In the genomic region with DNA sequence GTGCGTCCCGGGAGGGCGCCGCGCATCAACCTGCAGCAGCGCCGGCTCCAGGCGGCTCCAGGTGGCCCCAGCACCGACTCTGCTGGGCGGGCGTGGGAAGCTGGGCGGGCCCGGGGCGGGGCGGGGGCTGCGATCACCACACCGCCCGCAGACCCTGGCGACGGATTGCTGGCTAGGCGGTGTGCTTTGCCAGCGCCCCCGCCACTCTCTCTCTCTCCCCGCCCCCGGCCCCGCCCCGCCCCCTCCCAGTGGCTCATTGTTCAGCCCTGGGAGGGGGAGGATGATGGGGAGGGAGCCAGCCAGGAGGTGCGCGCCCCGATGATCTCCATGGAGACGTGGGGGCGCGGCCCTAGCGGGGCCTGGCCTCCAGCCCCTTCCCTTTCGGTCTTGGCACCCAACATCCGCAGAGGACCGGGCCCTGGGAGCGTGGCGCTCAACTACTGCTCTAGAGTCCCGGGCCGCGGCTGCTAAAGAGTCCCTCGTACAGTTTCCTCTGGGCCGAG, we compare ENCODE assay signal across 8 mouse cellular contexts. TPM values are rescaled to one million over a fixed set of nuclear protein-coding genes. Genes with fewer than 3 reads are reported as not detected.
A peak's percentile ranks its signal among the peaks of the same experiment; 100 is the strongest.
DNase-seq lines count a peak whose midpoint lies in the region; ATAC-seq and TF ChIP-seq lines count a peak whose summit lies in the region.

No protein-coding gene starts in this region.

- no peaks in the 10 kb centered on the region for H3K9me3 ChIP-seq in intestine, embryonic 15.5 days
- H3K9me3 ChIP-seq in liver, embryonic 16.5 days (replicated peaks; ENCODE audit: control insufficient read depth, low read length): no peaks in the 10 kb centered on the region; the same call in 1 of the 2 replicates
- H3K9me3 ChIP-seq in neural tube, embryonic 12.5 days: peaks cover 17% of the 10 kb centered on the region

- peak overlapping the region; percentile 41; the same call in 1 of the 2 replicates for H3K9ac ChIP-seq in intestine, embryonic 15.5 days
- H3K9ac ChIP-seq in liver, embryonic 16.5 days (ENCODE audit: low read depth, low read length): no peak overlapping the region
- H3K9ac ChIP-seq in neural tube, embryonic 12.5 days: peak overlapping the region; percentile 70; the same call in 1 of the 2 replicates

- no peaks in the 10 kb centered on the region for H3K4me1 ChIP-seq in embryonic fibroblast, embryonic 13.5 days (ENCODE audit: control insufficient read depth, insufficient read depth, low read length)
- peaks cover 13% of the 10 kb centered on the region for H3K4me1 ChIP-seq in intestine, embryonic 15.5 days (replicated peaks)
- H3K4me1 ChIP-seq in liver, embryonic 16.5 days (ENCODE audit: control insufficient read depth, low read depth, low read length): peaks cover 10% of the 10 kb centered on the region
- H3K4me1 ChIP-seq in neural tube, embryonic 12.5 days: peaks cover 42% of the 10 kb centered on the region

- H3K4me3 ChIP-seq in layer of hippocampus, adult 2 months: peak overlapping the region; percentile 49
- peak overlapping the region; percentile 28 for H3K4me3 ChIP-seq in embryonic fibroblast, embryonic 13.5 days (ENCODE audit: insufficient read depth, low read length)
- H3K4me3 ChIP-seq in intestine, embryonic 15.5 days (replicated peaks): peak overlapping the region; percentile 57
- peak overlapping the region; percentile 49 for H3K4me3 ChIP-seq in liver, embryonic 16.5 days (ENCODE audit: low read depth, low read length)
- H3K4me3 ChIP-seq in neural tube, embryonic 12.5 days: peak overlapping the region; percentile 64

- no peak for TF ChIP-seq POLR2A in embryonic fibroblast, embryonic 13.5 days (IDR thresholded peaks at IDR 0.05; ENCODE audit: low read depth, low read length)

- H3K27ac ChIP-seq in layer of hippocampus, adult 2 months: no peak overlapping the region
- no peak overlapping the region for H3K27ac ChIP-seq in embryonic fibroblast, embryonic 13.5 days (ENCODE audit: insufficient read depth, low read length)
- 0 out of 2 replicates have a peak overlapping the region, but pooled peaks have one; percentile 34 for H3K27ac ChIP-seq in intestine, embryonic 15.5 days
- H3K27ac ChIP-seq in liver, embryonic 16.5 days (ENCODE audit: low read length): no peak overlapping the region
- H3K27ac ChIP-seq in neural tube, embryonic 12.5 days: 0 out of 2 replicates have a peak overlapping the region, but pooled peaks have one; percentile 15

- WGBS in intestine, embryonic 15.5 days: under 1% methylated on average over 30 of the region's 44 CpGs
- under 1% methylated on average over 44 of the region's 44 CpGs for WGBS in liver, embryonic 16.5 days (ENCODE audit: insufficient replicate concordance)
- under 1% methylated on average over 42 of the region's 44 CpGs for WGBS in neural tube, embryonic 12.5 days

- DNase-seq in layer of hippocampus, adult 2 months (ENCODE audit: low spot score in 2 of 2): no peak
- DNase-seq in layer of hippocampus, postnatal 36 days: no peak
- no peak for DNase-seq in left cerebral cortex, adult 18-20 months (ENCODE audit: low spot score in 2 of 2)

- H3K36me3 ChIP-seq in intestine, embryonic 15.5 days: no peaks in the 10 kb centered on the region
- H3K36me3 ChIP-seq in liver, embryonic 16.5 days (ENCODE audit: control insufficient read depth, insufficient read depth): no peaks in the 10 kb centered on the region
- H3K36me3 ChIP-seq in neural tube, embryonic 12.5 days: peaks cover 27% of the 10 kb centered on the region

- H3K4me2 ChIP-seq in intestine, embryonic 15.5 days (replicated peaks): peak overlapping the region; percentile 95
- peak overlapping the region; percentile 64 for H3K4me2 ChIP-seq in liver, embryonic 16.5 days (ENCODE audit: low read depth, low read length)
- H3K4me2 ChIP-seq in neural tube, embryonic 12.5 days (replicated peaks): peak overlapping the region; percentile 90

- ATAC-seq in intestine, embryonic 15.5 days: peak; percentile 83
- ATAC-seq in liver, embryonic 16.5 days (ENCODE audit: low read depth): 0 out of 2 replicates have a peak, but pooled peaks have one; percentile 22
- peak; percentile 78 for ATAC-seq in neural tube, embryonic 12.5 days (ENCODE audit: low FRiP score, low read depth)
- no peak for ATAC-seq in erythroid progenitor cell, adult 5-6 weeks (replicated peaks; ENCODE audit: low FRiP score, poor library complexity, severe bottlenecking)

- no peak for TF ChIP-seq CTCF in layer of hippocampus, adult 2 months (conservative IDR thresholded peaks at IDR 0.05)
- no peak for TF ChIP-seq CTCF in embryonic fibroblast, embryonic 13.5 days (IDR thresholded peaks at IDR 0.05; ENCODE audit: borderline replicate concordance, insufficient read depth, low read length)

- H3K27me3 ChIP-seq in intestine, embryonic 15.5 days (replicated peaks): peaks cover 39% of the 10 kb centered on the region
- peaks cover 40% of the 10 kb centered on the region for H3K27me3 ChIP-seq in liver, embryonic 16.5 days (ENCODE audit: control insufficient read depth, insufficient read depth, low read depth, low read length)
- peaks cover 33% of the 10 kb centered on the region for H3K27me3 ChIP-seq in neural tube, embryonic 12.5 days (replicated peaks)

RNA-seq across cellular contexts. Expression of a gene that starts 0.5 kb away (rescaled TPM):
- 1 to 10 TPM; 5.5 to 5.8 TPM for total RNA-seq in layer of hippocampus, adult 2 months (2021)
- 1 to 10 TPM; 4.1 to 4.7 TPM for total RNA-seq in layer of hippocampus, postnatal 36 days (2021)
- 0.20 and 0.91 TPM in 2 replicates for polyA plus RNA-seq in embryonic fibroblast, embryonic 13.5 days (2011; ENCODE audit: insufficient read length, low read depth, missing spikeins)
- 1.1 TPM in 2 replicates for polyA plus RNA-seq in intestine, embryonic 15.5 days (2015; fragmentation: Nextera tagmentation; extraction: Ambion mirVana)
- 0.02 and 0.09 TPM in 2 replicates for polyA plus RNA-seq in liver, embryonic 16.5 days (2015; fragmentation: Nextera tagmentation; extraction: Ambion mirVana)
- 3.6 TPM in 2 replicates for polyA plus RNA-seq in neural tube, embryonic 12.5 days (2016; fragmentation: Nextera tagmentation; extraction: Ambion mirVana)
- 1.1 and 1.3 TPM in 2 replicates for total RNA-seq in erythroid progenitor cell, adult 5-6 weeks (2015; ENCODE audit: low replicate concordance)
- 0.30 and 0.39 TPM in 2 replicates for total RNA-seq in erythroid progenitor cell, adult 5-6 weeks (2017; ENCODE audit: low replicate concordance)
- 1 to 10 TPM; 4.3 to 5.3 TPM for total RNA-seq in left cerebral cortex, adult 18-20 months (2021)

RNA-seq across cellular contexts. Expression of a gene that starts 23.4 kb away (rescaled TPM):
- total RNA-seq in layer of hippocampus, adult 2 months (2021): 10 to 100 TPM; 24.8 to 28.7 TPM
- total RNA-seq in layer of hippocampus, postnatal 36 days (2021): 10 to 100 TPM; 25.4 to 30.9 TPM
- 18.0 and 31.4 TPM in 2 replicates for polyA plus RNA-seq in embryonic fibroblast, embryonic 13.5 days (2011; ENCODE audit: insufficient read length, low read depth, missing spikeins)
- 12.4 and 13.6 TPM in 2 replicates for polyA plus RNA-seq in intestine, embryonic 15.5 days (2015; fragmentation: Nextera tagmentation; extraction: Ambion mirVana)
- 3.4 and 3.5 TPM in 2 replicates for polyA plus RNA-seq in liver, embryonic 16.5 days (2015; fragmentation: Nextera tagmentation; extraction: Ambion mirVana)
- 29.9 and 33.3 TPM in 2 replicates for polyA plus RNA-seq in neural tube, embryonic 12.5 days (2016; fragmentation: Nextera tagmentation; extraction: Ambion mirVana)
- 10.8 and 16.8 TPM in 2 replicates for total RNA-seq in erythroid progenitor cell, adult 5-6 weeks (2015; ENCODE audit: low replicate concordance)
- 18.9 and 37.5 TPM in 2 replicates for total RNA-seq in erythroid progenitor cell, adult 5-6 weeks (2017; ENCODE audit: low replicate concordance)
- total RNA-seq in left cerebral cortex, adult 18-20 months (2021): 10 to 100 TPM; 44.2 to 49.4 TPM

Comparison
In these comparisons a context has a peak if more than half of its experiments do, and no peak if none do; other contexts are left out.
1. H3K27ac ChIP-seq: peak in intestine, embryonic 15.5 days (single experiment) and neural tube, embryonic 12.5 days (single experiment); none in layer of hippocampus, adult 2 months (single experiment), embryonic fibroblast, embryonic 13.5 days (single experiment) and liver, embryonic 16.5 days (single experiment).
2. Peak in every context shown above with its lines, with median percentiles within 50 percentile points of each other: H3K4me3 ChIP-seq and H3K4me2 ChIP-seq.